Mouse (Mus musculus): ENCODE measurements around the gene Cybc1.
A peak's percentile ranks its signal among the peaks of the same experiment; 100 is the strongest.

Gene Cybc1

DNA sequence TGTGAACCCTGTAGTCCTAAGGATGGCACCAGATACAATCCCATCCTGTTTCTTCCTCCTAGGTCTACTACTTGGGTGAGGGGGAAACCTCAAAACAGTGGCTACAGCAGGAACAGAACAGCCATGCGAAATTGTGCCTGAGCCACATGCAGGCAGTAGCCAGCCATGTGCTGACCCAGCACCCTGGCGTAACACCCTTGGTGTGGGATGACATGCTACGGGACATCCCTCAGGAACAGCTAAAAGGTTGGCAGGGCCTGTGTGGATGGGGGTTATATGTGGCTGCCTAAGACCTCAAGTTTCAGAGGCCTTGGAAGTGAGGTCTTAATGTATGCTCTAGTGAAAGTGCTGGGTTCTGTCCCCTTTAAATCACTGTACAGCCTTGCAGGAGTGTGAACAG is 12.3 kb downstream of the Cybc1 start:
- no peak for DNase-seq (ENCODE audit: low spot score in 2 of 2)

DNA sequence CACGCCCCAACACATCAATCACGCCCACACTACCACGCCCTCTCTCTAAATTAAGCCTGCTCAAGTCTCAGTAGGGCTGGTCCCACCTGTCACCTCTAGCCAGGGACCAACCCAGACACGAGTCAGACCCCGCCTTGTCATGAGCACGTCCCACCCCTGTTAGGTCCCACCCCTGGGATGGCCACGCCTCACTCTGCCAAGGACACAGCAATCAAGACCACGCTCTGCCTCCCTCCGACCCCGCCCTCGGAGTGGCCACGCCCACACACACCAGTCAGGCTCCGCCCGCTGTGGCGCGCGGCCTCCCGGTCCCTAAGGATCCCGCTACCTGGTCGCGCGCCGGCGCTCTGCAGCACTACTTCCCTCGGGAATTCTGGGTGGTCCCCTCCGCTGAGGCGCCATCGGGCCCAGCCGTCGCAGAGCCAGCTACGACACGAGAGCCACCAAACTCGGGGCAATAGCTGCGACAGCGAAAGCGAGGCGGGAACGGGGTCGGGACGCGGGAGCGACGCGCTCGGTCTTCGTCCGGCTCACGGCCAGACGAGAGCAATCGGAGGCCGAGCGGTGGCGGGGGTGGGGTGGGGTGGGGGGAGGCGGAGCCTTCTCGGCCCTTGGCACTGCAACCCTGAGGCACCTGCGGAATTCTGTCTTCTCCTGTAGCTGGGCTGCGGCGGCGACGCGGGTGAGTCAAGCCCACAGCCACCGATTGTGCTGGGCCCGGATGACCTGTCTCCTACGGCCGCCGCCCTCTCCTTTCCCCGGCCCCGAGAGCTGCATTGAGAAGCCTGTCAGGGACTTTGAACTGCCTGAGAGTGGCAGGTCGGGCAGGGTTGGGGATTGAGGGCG is 24.7 kb downstream of the Cybc1 start, which contains the start of the genes Hexdc and Ogfod3:
TSS of gene Hexdc (plus strand) at position 273 of the 846 bp plus-strand sequence.
TSS of gene Ogfod3 (minus strand) at position 551 of the 846 bp plus-strand sequence.
- DNase-seq (ENCODE audit: low spot score in 2 of 2): peak; percentile 92 to 94

DNA sequence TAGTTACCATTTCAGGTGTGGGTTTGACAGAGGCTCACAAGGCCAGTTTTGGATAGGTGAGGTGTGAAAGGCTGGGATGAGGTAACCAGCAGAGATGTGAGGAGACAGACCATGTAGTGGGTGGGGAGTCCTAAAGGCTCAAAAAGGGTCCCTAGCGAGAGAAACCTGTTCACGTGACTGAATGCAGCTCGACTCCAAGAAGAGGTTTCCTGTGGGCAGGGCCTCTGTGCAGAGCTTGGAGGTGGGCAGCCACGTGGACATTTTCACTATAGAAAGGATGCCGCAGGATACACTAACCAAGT is 25.3 kb downstream of the Cybc1 start:
- DNase-seq (ENCODE audit: low spot score in 2 of 2): no peak

DNA sequence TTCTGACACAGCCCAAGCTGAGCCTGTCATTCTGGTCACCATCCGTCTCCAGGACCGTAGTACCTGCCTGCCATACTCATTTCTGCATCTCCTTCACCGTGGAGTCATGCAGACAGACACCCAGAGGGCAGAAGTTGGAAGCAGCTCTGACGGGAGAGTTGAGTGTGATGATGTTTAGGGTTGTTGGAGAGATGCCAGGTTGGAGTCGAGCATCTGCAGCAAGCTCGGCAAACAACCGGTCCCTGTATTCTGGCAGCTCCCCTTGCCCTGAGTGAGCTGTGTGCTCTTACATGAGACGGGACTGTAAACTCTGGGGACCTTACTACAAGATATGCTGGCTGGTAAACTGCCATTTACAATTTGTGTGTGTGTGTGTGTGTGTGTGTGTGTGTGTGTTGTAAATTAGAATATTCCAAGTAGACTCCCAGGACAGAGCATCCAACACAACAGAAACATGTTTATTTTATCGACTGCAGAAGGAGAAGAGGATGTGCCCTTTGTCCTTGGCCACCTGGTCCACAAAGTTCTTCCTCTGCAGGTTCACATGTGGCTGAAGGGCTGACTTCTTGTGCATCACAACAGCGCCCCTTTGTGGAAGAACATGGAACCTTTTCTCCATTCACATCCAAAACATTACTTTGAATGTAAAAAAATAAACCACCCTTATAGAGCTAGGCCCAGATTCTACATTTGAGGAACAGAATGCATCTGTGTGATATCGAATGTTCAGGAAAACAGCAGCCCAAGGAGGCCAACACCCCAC is 27.5 kb downstream of the Cybc1 start:
- no peak for DNase-seq (ENCODE audit: low spot score in 2 of 2)

DNA sequence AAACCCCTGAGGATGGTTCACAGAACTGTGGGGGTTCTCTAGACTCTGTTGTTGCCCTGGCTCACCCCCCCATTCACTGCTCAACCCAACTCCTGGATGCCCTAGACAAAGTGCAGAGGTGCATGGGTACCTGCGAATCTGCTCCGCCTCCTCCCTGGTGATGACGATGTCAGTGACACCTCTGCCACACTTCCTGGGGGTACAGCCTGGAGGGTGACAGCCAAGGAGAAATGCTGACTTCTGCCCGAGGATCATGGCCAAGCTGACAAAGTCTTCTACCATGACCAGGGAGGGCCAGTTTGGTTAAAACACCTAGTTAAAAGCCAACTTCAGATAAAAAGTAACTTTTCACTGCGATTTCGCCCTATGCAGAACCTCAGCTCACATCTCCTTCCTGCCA is 28.3 kb downstream of the Cybc1 start:
- no peak for DNase-seq (ENCODE audit: low spot score in 2 of 2)

DNA sequence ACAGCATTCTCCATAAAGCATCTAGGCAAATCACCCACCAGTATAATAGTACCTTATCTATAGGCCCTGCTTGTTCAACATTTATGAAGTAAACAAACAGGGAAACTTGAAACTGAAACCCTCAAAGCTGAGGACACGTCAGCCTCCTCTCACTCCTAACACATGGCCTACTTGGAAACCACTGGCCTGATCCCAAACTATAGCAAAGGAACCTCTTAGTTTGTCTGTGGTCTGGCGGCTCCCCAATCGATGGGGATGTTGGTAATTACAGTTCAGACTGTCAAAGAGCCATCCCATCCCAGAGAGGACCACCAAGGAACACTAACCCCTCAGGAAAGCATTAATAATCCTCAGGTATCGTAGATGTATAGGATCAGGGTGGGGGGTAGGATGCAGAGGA is 29.3 kb downstream of the Cybc1 start:
- DNase-seq (ENCODE audit: low spot score in 2 of 2): no peak

DNA sequence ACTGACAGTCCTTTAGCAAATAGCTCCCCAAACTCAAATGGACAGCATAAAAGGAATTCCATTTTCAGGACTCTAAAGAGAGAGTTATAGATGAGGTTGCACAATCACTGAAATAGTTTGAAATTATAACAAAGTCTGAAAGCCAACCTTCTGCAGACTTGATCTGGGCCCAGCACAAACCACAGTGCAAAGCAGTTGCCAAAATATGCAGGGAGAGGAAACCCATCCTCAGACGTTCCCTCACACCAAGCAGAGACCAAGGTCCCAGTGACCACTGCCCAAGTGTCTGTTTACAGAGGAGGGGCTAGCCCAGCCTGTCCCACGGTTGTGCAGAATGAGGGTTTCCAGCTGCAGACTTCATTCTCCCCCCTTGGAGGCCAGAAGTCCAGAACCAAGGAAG is 30.5 kb downstream of the Cybc1 start:
- no peak for DNase-seq (ENCODE audit: low spot score in 2 of 2)

DNA sequence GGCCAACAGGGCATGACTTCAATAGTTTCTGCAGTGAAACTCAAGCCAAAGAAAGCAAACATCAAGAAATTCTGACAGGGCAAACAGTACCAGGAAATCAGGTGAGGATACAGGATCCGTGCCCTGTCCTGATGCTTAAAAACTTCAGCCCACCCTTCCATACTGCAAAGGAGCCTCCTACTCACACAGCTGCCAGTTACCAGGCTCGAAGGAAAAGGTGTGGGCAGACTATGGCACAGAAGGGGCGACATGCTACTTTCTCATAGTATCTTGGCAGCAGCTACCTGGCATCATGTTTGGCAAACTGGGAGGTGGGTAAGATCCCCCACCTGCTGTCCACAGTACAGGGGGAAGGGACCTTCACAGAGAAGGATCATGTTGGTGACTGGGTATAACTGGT is 35.7 kb downstream of the Cybc1 start:
- DNase-seq (ENCODE audit: low spot score in 2 of 2): no peak

DNA sequence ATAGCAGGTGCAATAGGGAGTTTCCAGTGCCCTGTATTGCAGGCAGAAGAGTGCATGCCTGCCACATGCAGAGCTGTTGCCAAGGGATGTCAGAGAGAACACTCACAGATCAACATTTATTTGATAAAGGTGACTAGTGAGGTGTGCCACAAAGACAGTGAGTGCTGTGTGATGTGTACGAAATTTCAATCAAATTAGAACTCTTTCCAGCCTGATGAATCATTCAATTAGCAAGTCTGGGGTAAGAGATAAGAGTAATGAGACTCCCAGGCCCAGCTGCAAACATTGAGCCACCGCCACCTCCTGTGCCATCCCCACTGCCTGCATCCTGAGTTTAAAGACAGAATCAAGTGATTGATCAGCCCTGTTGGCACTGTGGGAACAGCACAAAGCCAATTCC is 36.4 kb downstream of the Cybc1 start:
- no peak for DNase-seq (ENCODE audit: low spot score in 2 of 2)

DNA sequence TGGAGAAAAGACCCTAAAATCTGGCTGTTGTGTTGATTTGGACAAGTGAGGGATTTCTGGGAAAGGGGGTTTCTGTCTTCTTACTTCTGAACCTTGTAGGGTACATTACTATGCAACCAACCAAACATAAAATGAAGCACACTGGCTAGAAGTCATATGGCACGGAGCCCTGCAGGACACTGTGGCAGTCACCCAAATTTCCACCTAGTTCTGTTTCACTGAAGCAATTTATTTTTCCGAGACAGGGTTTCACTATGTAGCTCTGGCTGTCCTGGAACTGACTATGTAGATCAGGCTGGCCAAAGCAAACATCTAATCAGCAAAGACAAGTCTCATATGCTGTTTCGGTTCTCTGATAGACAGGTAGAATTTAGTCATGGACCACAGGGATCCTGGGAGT is 39.4 kb downstream of the Cybc1 start:
- no peak for DNase-seq (ENCODE audit: low spot score in 2 of 2)

DNA sequence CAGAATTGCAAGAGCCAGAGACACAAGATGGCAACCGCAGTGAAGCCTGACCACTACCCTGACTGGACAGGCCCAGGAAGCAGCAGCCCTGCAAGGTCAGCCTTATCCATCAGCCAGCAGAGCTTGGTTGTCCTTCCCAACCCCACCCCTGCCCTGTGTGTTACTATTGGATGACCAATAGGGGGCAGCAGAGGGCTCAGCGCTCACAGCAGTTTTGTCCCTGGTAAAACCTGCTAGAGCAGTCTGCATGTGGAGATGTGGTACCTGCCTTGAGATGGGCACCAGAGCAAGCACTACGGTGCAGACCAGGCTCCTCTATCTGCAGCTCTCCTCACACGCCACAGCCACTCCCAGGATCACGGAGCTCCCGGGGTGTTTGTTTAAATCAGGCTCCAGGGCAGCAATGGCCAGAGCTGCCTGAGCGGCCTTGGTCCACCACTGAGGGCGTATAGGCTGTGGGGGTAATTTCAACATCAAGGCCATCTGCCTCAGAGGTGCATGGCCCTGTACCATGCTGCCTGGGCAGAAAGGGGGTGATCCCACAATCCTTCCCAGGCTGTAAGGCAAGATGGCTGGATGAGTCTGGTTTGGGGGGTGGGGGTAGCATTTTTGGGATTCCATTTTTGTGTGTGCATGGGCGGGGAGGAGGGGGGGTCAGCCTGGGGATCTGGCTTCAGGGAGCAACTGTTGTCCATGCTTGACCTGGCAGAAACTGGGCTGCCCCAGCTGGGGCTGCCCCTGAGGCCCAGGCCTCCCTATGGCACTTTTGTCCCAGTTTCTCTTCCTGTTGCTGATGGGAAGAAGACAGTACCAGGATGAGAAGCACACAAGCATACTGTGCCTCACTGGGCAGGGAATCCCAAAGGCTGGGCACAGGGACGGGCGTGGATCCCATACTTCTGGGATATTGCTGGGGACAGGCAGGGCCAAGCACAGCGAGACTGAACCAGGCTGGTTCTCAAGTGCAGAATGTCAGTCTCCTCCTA is 52.5 kb downstream of the Cybc1 start:
- no peak for DNase-seq (ENCODE audit: low spot score in 2 of 2)

DNA sequence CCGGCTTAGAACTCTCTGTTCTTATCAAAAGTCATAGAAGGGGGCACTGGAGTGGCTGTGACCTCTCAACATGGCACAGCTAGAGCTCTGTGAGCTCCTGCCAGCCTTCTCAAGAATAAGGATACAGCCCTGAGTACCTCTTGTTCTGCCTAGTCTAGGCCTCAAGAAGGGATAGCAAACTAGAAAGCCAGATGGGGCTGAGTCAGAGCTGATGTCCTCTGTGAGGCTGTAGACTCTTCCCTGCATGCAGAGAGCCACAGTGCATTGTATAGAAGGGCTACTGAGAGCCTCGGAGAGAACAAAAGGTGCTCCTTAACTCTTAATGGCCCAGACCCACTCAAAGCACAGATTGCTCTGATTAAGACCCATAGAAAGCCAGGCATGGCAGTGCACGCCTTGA is 54.9 kb downstream of the Cybc1 start:
- no peak for DNase-seq (ENCODE audit: low spot score in 2 of 2)

DNA sequence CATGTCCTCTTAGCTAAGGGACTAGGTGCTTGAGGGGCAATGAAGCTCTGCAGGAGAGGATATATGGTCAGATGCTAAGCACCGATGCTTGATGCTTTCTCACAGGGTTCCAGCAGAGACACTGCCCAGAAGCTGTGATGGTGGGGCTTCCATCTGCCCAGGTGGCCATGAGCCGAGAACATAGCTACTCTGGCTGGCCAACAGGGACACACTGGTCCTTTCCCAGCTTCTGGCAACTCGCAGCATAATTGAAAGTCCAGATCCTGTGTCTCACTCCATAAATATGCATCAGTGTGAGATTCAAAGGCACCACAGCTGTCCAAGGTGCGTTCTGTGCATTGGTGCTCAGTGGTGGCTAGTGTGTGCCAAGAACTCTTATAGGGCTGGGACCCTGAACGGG is 55.9 kb downstream of the Cybc1 start:
- no peak for DNase-seq (ENCODE audit: low spot score in 2 of 2)
